ENCODE assay signal across 19 mouse cellular contexts in the genomic region with DNA sequence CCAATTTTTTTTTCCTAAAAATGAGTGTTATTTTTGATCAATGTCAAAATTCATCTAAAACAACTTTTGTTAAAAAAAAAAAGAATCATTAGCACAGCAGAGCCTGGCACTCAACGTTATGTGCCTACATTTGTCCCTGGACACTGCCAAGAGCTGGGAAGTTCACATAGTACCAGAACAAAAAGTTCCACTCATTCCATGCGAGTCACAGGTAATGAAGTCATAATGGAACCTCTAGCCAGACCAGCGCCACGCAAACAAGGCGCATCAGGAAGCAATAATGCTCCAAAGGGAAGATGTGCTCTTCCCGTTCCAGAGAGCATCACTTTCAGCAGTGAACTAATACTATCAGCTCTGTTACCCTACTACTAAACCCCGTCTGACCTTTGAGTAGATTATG.
DNase-seq lines count a peak whose midpoint lies in the region; ATAC-seq and TF ChIP-seq lines count a peak whose summit lies in the region.
"Had no signal": no experiment of that assay in that cellular context is flagged by ENCODE, and none has a peak within 500 bp of the region (broad histone marks: within the 10 kb centered on the region; RNA-seq: fewer than 3 reads in every experiment).

No protein-coding gene starts in this region.

- H3K27ac ChIP-seq in heart, embryonic 10.5 days = no peak overlapping the region
- no peak overlapping the region for H3K27ac ChIP-seq in lung, postnatal 0 days (ENCODE audit: low read length)
- H3K27ac ChIP-seq in midbrain, postnatal 0 days (ENCODE audit: low read depth, low read length) = no peak overlapping the region
- H3K27ac ChIP-seq: embryonic facial prominence, embryonic 12.5 days; forebrain, embryonic 15.5 days; heart, embryonic 13.5 days; hindbrain, embryonic 13.5 days; hindbrain, postnatal 0 days had no signal

- peak; percentile 25 for DNase-seq in gastrocnemius, postnatal 25 days
- DNase-seq in gastrocnemius, postnatal 14 days = no peak
- peak; percentile 22 for DNase-seq in heart, embryonic 10.5 days (ENCODE audit: low spot score)
- no peak for DNase-seq in heart, postnatal 25 days (ENCODE audit: low spot score)
- DNase-seq in lung, postnatal 0 days (ENCODE audit: low spot score) = no peak
- no peak for DNase-seq in lung, postnatal 14 days
- DNase-seq in midbrain, postnatal 0 days (ENCODE audit: low spot score) = no peak
- DNase-seq: adrenal gland, postnatal 14 days; cerebellum, adult 11-12 months; cerebellum, adult 9-10 months; cerebellum, postnatal 25 days had no signal

- peak; percentile 93 for TF ChIP-seq EP300 in lung, postnatal 0 days (IDR thresholded peaks at IDR 0.05)

- no peak for ATAC-seq in lung, postnatal 0 days
- no peak for ATAC-seq in midbrain, postnatal 0 days (ENCODE audit: low FRiP score)
- ATAC-seq: activated CD4-positive, CD25-positive, alpha-beta regulatory T cell, adult 4 months; forebrain, embryonic 15.5 days; hindbrain, postnatal 0 days; Patski had no signal

- H3K27me3 ChIP-seq in heart, embryonic 10.5 days (ENCODE audit: insufficient read depth, poor library complexity, severe bottlenecking) = no peaks in the 10 kb centered on the region
- H3K27me3 ChIP-seq in lung, postnatal 0 days (replicated peaks; ENCODE audit: insufficient read depth, low read length) = no peaks in the 10 kb centered on the region
- H3K27me3 ChIP-seq in midbrain, postnatal 0 days (ENCODE audit: insufficient read depth, low read length) = no peaks in the 10 kb centered on the region
- H3K27me3 ChIP-seq: CH12.LX; embryonic facial prominence, embryonic 12.5 days; forebrain, embryonic 15.5 days; heart, embryonic 13.5 days; hindbrain, embryonic 13.5 days had no signal

- no peaks in the 10 kb centered on the region for H3K9me3 ChIP-seq in heart, embryonic 10.5 days
- no peaks in the 10 kb centered on the region for H3K9me3 ChIP-seq in lung, postnatal 0 days (ENCODE audit: low read length)
- H3K9me3 ChIP-seq in midbrain, postnatal 0 days (ENCODE audit: low read length) = no peaks in the 10 kb centered on the region
- H3K9me3 ChIP-seq: embryonic facial prominence, embryonic 12.5 days; forebrain, embryonic 15.5 days; heart, embryonic 13.5 days; hindbrain, embryonic 13.5 days had no signal

- no peak overlapping the region for H3K4me2 ChIP-seq in lung, postnatal 0 days (replicated peaks; ENCODE audit: low read depth, low read length)
- H3K4me2 ChIP-seq in midbrain, postnatal 0 days (ENCODE audit: low read depth, low read length, poor library complexity, severe bottlenecking) = no peak overlapping the region
- H3K4me2 ChIP-seq: embryonic facial prominence, embryonic 12.5 days; forebrain, embryonic 15.5 days; heart, embryonic 13.5 days; hindbrain, embryonic 13.5 days had no signal

- H3K9ac ChIP-seq in lung, postnatal 0 days (replicated peaks; ENCODE audit: low read depth) = no peak overlapping the region
- H3K9ac ChIP-seq in midbrain, postnatal 0 days (replicated peaks; ENCODE audit: low read length, poor library complexity, severe bottlenecking) = no peak overlapping the region
- H3K9ac ChIP-seq: embryonic facial prominence, embryonic 12.5 days; forebrain, embryonic 15.5 days; heart, embryonic 13.5 days; hindbrain, embryonic 13.5 days had no signal

- intact Hi-C loops in gastrocnemius, postnatal 14 days (cut with DNase I; ENCODE audit: low total_unique reads) = no loop called here
- intact Hi-C loops in heart, postnatal 25 days (cut with DNase I) = no loop called here

- H3K4me3 ChIP-seq in heart, embryonic 10.5 days = no peak overlapping the region
- H3K4me3 ChIP-seq in lung, postnatal 0 days (ENCODE audit: low read depth, low read length) = no peak overlapping the region
- no peak overlapping the region for H3K4me3 ChIP-seq in midbrain, postnatal 0 days (ENCODE audit: low read depth, low read length)
- H3K4me3 ChIP-seq: embryonic facial prominence, embryonic 12.5 days; forebrain, embryonic 15.5 days; heart, embryonic 13.5 days; hindbrain, embryonic 13.5 days had no signal

- H3K4me1 ChIP-seq in heart, embryonic 10.5 days = no peaks in the 10 kb centered on the region
- H3K4me1 ChIP-seq in lung, postnatal 0 days (ENCODE audit: insufficient read depth, low read depth, low read length) = no peaks in the 10 kb centered on the region
- H3K4me1 ChIP-seq in midbrain, postnatal 0 days (ENCODE audit: insufficient read depth, low read length) = no peaks in the 10 kb centered on the region
- H3K4me1 ChIP-seq: embryonic facial prominence, embryonic 12.5 days; forebrain, embryonic 15.5 days had no signal

- WGBS in heart, embryonic 10.5 days = 84% methylated on average over 7 of the region's 7 CpGs
- WGBS in lung, postnatal 0 days = 84% methylated on average over 7 of the region's 7 CpGs
- WGBS in midbrain, postnatal 0 days = 86% methylated on average over 7 of the region's 7 CpGs

- no peak for TF ChIP-seq CTCF in lung, postnatal 0 days (IDR thresholded peaks at IDR 0.05)
- no peak for TF ChIP-seq CTCF in midbrain, postnatal 0 days (IDR thresholded peaks at IDR 0.05)

- no peaks in the 10 kb centered on the region for H3K36me3 ChIP-seq in heart, embryonic 10.5 days
- no peaks in the 10 kb centered on the region for H3K36me3 ChIP-seq in lung, postnatal 0 days (ENCODE audit: insufficient read depth, low read length)
- H3K36me3 ChIP-seq in midbrain, postnatal 0 days (ENCODE audit: insufficient read depth, low read length) = no peaks in the 10 kb centered on the region
- H3K36me3 ChIP-seq: embryonic facial prominence, embryonic 12.5 days; forebrain, embryonic 15.5 days; heart, embryonic 13.5 days; hindbrain, embryonic 13.5 days had no signal

Comparison
In these comparisons a context has a peak if more than half of its experiments do, and no peak if none do; other contexts are left out.
1. DNase-seq: peak in gastrocnemius, postnatal 25 days (single experiment) and heart, embryonic 10.5 days (single experiment); none in gastrocnemius, postnatal 14 days (single experiment), heart, postnatal 25 days (single experiment), lung, postnatal 0 days (single experiment), lung, postnatal 14 days (single experiment) and midbrain, postnatal 0 days (single experiment).